Comparison of ENCODE assay signal across 8 mouse cellular contexts in the genomic region with DNA sequence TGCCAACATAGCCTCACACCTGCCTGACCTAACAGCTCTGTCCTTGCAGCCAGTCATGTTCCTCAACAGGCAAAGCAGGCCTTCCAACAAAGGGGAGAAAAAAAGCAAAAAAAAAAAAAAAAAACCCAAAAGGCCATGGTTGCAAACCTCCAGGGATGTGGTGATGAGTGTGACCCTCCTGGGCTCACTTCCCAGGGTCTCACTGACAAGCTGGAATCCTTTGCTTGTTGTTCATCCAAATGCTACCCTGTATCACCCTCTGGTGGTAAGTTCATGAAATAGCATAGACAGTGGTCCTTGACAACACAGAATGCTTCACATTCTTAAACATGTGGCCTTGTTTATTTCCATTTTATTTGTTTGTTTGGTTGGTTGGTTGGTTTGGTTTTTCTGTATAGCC.
A peak's percentile ranks its signal among the peaks of the same experiment; 100 is the strongest.
DNase-seq lines count a peak whose midpoint lies in the region; ATAC-seq and TF ChIP-seq lines count a peak whose summit lies in the region.

No protein-coding gene starts in this region.

- no peaks in the 10 kb centered on the region for H3K27me3 ChIP-seq in forebrain, postnatal 0 days (ENCODE audit: insufficient read depth, low read length)
- no peaks in the 10 kb centered on the region for H3K27me3 ChIP-seq in midbrain, postnatal 0 days (ENCODE audit: insufficient read depth, low read length)

- intact Hi-C loops in gastrocnemius, adult 2 months (cut with DNase I) = no loop called here

- no peaks in the 10 kb centered on the region for H3K9me3 ChIP-seq in forebrain, postnatal 0 days (ENCODE audit: low read length)
- H3K9me3 ChIP-seq in midbrain, postnatal 0 days (ENCODE audit: low read length) = no peaks in the 10 kb centered on the region

- peak; percentile 74 for ATAC-seq in forebrain, postnatal 0 days
- peak; percentile 58 for ATAC-seq in midbrain, postnatal 0 days (ENCODE audit: low FRiP score)

- H3K4me1 ChIP-seq in forebrain, postnatal 0 days (ENCODE audit: insufficient read depth) = no peaks in the 10 kb centered on the region
- no peaks in the 10 kb centered on the region for H3K4me1 ChIP-seq in midbrain, postnatal 0 days (ENCODE audit: insufficient read depth, low read length)

- no peaks in the 10 kb centered on the region for H3K36me3 ChIP-seq in forebrain, postnatal 0 days (ENCODE audit: insufficient read depth)
- no peaks in the 10 kb centered on the region for H3K36me3 ChIP-seq in midbrain, postnatal 0 days (ENCODE audit: insufficient read depth, low read length)

- peak; percentile 64 for TF ChIP-seq CTCF in gastrocnemius, adult 2 months (IDR thresholded peaks at IDR 0.05)
- peak; percentile 95 for TF ChIP-seq CTCF in forebrain, postnatal 0 days (IDR thresholded peaks at IDR 0.05; ENCODE audit: low read depth)
- TF ChIP-seq CTCF in midbrain, postnatal 0 days (IDR thresholded peaks at IDR 0.05) = peak; percentile 96

- no peak overlapping the region for H3K27ac ChIP-seq in gastrocnemius, adult 2 months
- H3K27ac ChIP-seq in forebrain, postnatal 0 days (ENCODE audit: low read depth, low read length) = no peak overlapping the region
- no peak overlapping the region for H3K27ac ChIP-seq in midbrain, postnatal 0 days (ENCODE audit: low read depth, low read length)

- H3K9ac ChIP-seq in forebrain, postnatal 0 days = no peak overlapping the region
- no peak overlapping the region for H3K9ac ChIP-seq in midbrain, postnatal 0 days (replicated peaks; ENCODE audit: low read length, poor library complexity, severe bottlenecking)

- no peak overlapping the region for H3K4me3 ChIP-seq in gastrocnemius, adult 2 months
- no peak overlapping the region for H3K4me3 ChIP-seq in forebrain, postnatal 0 days (ENCODE audit: low read depth, low read length)
- H3K4me3 ChIP-seq in midbrain, postnatal 0 days (ENCODE audit: low read depth, low read length) = no peak overlapping the region

- no peak for DNase-seq in gastrocnemius, adult 2 months
- DNase-seq in gastrocnemius, postnatal 10 days = no peak
- peak; percentile 9 for DNase-seq in ovary, postnatal 14 days (ENCODE audit: low spot score)
- DNase-seq in ovary, postnatal 10 days (ENCODE audit: low spot score) = no peak
- DNase-seq in forebrain, postnatal 0 days = peak; percentile 66
- peak; percentile 84 for DNase-seq in midbrain, postnatal 0 days (ENCODE audit: low spot score)
- no peak for DNase-seq in B cell, adult 2 months
- no peak for DNase-seq in layer of hippocampus, adult 8-10 months (ENCODE audit: low spot score in 2 of 2)

- no peak overlapping the region for H3K4me2 ChIP-seq in forebrain, postnatal 0 days (ENCODE audit: low read depth)
- no peak overlapping the region for H3K4me2 ChIP-seq in midbrain, postnatal 0 days (ENCODE audit: low read depth, low read length, poor library complexity, severe bottlenecking)

Comparison
In these comparisons a context has a peak if more than half of its experiments do, and no peak if none do; other contexts are left out.
1. DNase-seq: peak in ovary, postnatal 14 days (single experiment), forebrain, postnatal 0 days (single experiment) and midbrain, postnatal 0 days (single experiment); none in gastrocnemius, adult 2 months (single experiment), gastrocnemius, postnatal 10 days (single experiment), ovary, postnatal 10 days (single experiment), B cell, adult 2 months (0 of 2) and layer of hippocampus, adult 8-10 months (0 of 2).
2. Peak in every context shown above with its lines, with median percentiles within 50 percentile points of each other: CTCF ChIP-seq.